Mouse (Mus musculus) kidney, postnatal 25 days (tissue): ENCODE measurements around the gene Myh3.

Experiments used
- DNase-seq, 2 experiments: peaks; one replicate each; pipeline ENCODE4 v3.0.0; 2021; ENCODE audit warnings: mixed read lengths in 2 of 2

The Myh3 gene

DNA sequence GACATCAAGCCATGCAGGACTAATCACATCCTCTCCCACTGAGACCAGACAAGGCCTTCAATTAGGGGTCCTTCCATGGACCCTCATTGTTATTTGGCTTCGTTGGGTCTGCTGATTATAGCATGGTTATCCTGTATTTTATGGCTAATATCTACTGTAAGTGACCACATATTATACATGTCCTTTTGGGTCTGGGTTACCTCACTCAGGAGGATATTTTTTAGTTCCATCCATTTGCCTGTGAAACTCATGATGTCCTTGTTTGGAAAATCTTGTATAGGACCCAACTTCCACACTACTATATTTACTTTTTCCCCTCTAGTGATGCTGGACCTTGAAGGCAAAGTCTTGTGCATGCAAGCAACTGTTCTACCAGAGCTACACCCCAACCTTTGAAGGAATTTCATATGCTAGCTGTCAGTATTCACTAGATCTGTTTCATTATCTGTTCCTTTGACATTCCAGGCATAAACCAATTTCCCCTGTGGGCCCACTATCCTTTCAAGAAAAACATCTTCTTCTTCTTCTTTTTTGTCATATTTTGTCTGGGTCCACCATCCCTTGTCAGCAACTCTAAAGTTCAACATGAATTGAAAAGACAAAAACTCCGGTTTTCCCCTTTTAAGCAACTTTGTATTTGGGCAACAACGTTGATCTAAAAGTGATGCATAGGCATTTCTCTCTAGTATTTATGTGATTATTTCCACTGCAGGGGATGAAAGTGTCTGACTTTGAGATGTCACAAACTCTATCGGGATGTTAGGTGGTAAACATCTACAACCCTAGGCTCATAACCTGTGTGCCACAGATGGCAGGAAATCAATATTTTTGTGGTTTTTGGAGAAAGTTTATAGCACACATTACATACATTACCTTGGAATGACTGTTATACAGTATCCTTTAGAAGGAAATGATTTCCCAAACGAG lies 67.6 kb downstream of the Myh3 start:
- no peak for DNase-seq

DNA sequence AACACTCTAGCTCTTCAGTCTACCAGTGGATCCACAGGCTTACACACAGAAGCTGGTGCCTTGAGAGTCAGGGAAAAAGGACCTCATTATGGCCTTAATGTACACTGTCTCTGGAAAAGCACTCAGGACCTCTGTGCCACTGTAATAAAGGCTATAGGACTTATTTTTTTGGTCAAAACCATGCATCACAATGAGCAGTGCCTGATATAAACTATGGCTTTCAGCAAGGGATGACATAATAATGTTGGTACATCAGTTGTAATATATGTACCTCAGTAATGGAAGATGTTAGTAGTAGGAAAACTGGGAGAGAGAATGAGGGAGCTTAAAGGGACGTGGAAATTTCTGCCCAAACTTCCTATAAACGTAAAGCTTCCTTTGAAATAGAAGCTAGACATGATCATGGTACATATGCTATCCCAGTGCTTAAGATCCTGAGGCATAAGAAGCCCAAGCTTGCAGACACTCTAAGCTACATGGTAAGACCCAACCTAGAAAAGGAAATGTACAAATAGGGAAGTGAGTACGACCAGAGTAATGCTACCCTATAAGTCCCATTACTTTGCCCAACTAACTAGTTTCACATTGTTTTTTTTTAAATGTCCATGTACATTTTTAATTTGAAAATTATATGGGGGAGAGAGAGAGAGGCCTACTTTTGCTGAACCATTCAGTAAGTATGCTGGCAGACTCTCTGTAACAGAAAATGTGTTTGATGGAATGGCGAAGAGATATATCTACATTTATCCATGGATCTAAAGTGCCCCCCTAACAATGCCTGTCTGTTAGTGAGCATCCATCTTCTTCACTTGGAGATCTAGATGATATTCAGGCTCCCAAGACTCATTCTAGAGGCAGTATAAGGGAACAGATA lies 68.5 kb downstream of the Myh3 start:
- no peak for DNase-seq

DNA sequence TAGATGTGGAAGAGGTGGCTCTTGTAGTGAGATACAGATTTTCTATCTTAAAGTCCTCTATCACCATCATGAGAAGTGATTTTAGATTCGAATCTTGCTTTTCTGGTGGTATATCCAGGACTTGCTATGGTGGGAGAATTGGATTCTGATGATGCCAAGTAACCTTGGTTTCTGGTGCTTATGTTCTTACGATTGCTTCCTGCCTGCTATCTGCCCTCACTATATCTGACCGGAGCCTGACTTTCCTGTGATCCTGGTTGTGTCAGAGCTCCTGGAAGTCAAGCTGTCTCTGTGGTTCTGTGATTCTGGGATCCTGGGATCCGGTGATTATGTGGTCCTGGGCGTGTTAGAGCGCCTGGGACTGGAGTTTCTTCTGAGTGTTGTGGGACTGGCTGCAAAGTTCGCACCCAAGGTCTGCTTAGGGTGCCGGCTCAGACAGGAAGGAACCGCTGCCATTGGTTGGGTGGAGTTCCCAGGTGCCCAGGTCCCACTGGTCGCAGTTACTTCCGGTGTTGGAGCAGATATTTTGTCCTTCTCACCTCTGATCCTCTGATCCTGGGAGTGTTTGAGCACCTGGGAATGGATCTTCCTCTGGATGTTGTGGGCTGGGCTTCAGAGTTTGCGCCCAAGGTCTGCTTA lies 69.3 kb downstream of the Myh3 start:
- DNase-seq: no peak

DNA sequence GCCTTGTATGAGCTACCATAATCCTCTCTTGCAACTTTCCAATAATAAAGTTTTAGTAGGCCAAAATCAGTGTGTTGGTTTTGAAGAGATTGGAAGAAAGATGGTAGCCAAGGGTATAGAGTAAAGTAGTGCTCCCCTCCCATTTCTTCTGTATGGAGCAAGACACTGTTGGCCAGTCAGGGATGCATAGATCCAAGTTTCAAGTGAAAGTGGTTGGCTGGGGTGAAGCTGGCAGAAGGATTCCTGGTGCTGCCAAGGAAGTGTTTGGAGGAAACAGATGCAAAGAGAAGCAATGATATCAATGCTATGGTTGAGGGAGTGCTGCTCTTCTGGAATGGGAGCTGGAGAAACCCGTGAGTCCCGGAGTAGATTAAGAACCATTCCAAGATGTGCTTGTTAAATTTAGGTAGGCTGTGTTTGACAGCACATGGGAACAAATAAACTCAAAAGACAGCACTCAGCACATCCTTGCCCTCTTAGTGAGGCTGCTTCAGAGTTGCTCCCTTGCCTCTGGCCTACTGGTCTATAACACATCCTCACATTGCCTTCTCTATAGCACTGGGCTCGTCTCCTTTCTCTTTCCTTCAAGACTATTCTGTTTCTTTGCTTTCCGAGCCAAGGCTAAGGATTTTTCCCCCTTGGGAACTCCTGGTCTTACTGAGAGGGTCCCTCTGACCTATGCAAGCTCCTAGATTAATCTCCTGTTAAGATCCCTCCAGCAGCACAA lies 70.3 kb downstream of the Myh3 start:
- no peak for DNase-seq

DNA sequence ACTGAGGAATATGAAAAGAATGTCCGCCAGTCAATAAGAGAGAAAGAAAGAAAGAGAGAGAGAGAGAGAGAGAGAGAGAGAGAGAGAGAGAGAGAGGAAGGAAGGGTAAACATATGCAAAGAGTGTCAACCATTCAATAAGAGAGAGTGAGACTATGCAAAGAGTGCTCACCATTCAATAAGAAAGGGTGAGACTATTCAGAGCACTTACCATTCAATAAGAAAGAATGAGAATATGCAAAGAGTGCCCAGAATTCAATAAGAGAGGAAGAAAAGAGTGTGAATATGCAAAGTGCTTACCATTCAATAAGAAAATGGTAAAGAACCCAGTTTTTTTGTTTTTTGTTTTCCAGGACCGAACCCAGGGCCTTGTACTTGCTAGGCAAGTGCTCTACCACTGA lies 72.1 kb downstream of the Myh3 start:
- no peak for DNase-seq

DNA sequence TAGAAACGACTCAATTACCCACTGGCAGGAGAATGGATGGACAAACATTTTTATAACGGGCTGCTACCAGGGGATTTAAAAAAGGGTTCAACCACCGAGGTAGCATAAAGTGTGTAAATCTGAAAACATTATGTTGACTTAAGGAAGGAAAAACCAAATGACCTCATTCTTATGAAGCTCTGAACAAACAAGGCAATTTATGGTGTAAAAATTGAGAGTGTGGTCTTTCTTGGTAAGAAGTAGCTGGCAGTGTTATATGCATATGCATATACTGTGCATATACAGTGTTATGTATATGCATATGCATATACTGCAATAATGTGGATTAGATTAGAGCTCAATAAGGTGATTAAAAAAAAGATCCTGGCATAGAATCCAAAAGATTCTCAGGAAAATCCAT lies 73.1 kb downstream of the Myh3 start:
- no peak for DNase-seq
